Mouse (Mus musculus) c-Kit-positive CD71-negative TER-119-negative erythroid progenitor cells, embryonic 14.5 days (primary cell): ENCODE measurements at regions not wholly inside any gene's neighbourhood (a gene's known extent, or its start where the extent isn't known, plus 50 kb on each side); places are given as distances from the start of the nearest gene placed in this dataset.
"Not testable (repeated sequence)": the region's sequence is repeated elsewhere in the genome, so short reads cannot be mapped to it uniquely, and the experiment has no call there.

Source experiments
- DNase-seq: peaks from one replicate; pipeline ENCODE4 v3.0.0-alpha.2; 2013; ENCODE audit warnings: low read depth

DNA sequence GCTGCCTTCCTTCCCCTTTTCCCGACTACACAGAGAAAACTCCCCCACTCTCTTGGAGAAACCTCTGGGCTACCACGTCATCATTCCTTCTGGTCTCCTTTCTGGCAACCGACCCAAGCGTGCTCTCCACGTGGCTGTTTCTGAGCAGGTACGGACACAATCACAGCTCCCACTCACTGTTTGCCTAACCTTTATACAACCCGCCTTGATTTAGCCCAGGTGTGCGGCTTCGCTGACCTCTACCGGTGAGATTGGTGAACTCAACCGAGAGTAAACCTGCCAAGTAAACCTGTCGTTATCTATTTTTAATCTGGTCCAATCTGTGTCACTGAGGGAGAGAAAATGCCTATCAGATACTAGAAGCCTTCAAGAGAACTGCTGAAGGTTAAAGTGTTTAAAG lies 142.7 kb upstream of the Gnai1 start:
- no peak for DNase-seq

- DNase-seq, result no peak
These were observed 134.2 kb upstream of the Gnai1 start for GRCm38 (mm10) chr5:18494305-18494704.

GRCm38 (mm10) chr5:18489709-18490108 lies 129.6 kb upstream of the Gnai1 start:
- DNase-seq, result no peak

DNA sequence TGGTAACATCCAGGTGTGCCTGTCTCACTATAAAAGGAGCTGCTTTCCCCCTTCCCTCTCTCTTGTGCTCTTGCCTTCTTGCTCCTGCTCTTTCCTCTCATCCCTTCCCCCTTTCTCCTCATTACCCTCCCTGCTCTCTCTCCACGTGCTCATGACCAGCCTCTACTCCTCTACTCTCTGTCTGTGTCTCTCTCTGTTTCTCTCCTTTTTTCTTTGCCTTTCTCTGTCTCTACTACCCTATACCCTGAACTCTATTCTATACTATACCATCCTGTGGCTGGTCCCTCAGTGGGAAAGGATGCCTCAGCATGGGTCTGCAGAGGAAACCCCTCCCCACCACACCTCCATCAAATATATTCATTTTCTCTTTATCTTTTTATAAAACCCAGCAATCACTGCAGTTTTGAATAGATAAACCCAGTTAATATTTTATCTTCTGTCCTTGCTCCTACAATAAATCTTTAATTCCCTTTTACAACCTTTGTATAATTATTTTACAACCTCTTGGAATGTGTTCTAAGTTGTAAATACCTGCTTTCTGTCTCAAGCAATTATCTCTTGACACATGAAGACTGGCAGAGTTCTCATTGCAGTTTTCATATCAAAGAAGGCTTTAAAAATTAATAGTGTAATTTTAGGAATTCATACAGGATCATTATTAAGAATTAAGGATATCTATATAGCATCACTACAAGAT lies 127.1 kb upstream of the Gnai1 start:
- DNase-seq, result no peak

DNA sequence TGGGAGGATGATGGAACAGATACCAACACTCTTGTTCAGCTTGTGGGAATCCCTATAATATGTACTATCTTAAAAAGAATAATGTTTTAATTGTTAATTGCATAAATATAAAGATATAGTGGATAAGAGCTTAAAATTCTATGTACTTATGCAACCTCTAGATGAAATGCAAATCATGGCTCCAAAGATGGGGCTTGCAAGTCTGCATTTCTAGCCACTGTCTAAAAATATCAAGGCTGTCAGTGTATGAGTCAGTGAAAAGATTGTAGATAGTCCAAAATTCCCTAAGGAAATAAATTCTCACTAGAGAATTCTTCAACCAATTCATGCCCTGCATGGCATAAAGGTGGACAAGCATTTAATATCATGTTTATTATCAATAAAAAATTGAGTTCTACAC lies 124.2 kb upstream of the Gnai1 start:
- DNase-seq, result no peak

GRCm38 (mm10) chr5:18478420-18478819 lies 118.3 kb upstream of the Gnai1 start:
- no peak for DNase-seq

DNA sequence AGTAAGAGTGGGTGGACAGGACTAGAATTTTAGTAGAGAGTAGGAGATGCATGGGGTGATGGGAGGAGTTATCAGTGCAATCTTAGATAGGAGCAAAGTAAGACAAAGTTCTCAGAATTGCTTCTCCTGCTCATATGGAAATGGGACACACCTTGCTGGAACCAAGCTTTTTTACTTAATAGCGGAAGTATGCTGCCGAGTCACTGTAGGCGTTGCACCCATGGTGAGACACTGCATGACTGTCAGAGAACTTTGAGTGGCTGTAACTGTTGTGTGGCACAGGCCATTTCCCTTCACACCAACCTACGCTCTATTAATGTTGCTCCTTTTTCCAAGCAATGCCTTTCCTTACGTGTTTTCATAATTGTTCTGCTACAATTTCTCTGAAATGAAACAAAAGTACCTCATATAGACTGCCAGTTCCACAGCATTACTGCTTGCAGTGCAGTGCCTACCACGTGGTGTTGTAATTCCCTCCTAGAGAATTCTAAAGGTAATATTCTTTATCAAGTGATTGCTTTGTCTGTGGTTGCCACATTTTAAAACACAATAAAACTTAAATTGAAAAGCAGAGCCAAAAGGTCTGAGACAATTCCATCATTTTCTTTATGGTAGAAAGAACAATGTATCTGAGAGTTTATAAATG lies 117.3 kb upstream of the Gnai1 start:
- DNase-seq, result no peak

GRCm38 (mm10) chr5:18472114-18472513 lies 112.0 kb upstream of the Gnai1 start:
- no peak for DNase-seq

DNA sequence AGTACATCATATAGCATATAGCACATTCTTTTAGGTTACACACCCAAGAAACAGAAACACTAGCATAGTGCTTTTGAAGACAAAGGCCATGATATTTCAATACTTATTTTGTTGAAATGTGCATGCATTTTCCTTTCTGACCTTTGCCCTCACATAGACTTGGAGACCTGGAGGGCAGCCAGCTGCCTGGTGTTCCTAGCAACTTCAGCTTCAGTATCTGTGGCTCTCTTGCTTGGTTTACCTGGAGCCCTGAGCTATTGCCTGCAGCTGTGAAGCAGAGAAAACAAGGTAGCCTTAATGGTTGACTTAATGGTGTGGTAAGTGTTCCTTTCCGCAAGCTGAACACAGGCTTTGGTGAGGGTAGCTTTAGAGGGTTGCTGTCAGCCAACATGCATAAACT lies 97.6 kb upstream of the Gnai1 start:
- DNase-seq, result no peak

- no peak for DNase-seq
These were observed 96.0 kb upstream of the Gnai1 start for GRCm38 (mm10) chr5:18456196-18456595.

DNA sequence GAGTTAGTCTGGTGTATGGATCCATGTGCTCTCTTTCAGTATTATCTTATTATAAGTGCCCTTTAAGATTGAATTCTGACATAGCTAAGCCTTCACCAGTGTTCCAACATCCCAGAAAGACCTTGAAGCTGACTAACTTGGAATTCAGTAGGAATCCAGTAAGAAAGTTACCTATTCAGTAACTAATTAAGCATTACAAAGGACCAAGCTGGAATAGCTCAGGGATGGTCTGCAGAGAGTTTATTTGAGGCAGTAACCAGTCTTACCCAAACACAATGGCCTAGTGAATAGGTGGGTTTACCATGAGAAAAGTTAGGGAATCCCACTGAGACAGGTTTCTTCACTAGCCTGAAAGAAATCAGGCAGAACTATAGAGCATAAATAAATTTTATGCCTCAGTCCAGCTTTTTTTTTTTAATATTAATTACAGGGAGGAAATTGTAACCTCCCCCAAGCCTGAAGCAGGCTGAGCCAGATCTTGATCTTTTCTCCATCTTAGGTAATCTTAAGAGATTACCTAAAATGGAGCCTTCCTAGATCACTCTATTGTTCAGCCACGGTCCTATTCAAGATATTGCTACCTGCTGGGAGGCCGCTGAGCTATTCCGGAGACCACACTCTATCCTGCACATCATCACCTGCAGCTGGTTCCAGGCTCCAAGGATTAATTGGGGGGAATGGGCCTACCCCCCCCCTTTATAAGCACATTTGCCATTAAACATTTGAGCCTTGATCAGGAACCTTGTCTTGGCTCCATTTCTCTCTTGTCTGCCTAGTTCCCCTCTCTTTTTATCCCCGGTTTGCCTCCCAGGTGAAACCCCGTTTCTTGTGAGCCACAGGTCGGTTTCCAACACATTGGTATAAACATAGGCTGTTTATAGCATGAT lies 93.0 kb upstream of the Gnai1 start:
- not testable (repeated sequence) for DNase-seq

- no peak for DNase-seq
These were observed 89.1 kb upstream of the Gnai1 start for GRCm38 (mm10) chr5:18449261-18449660.

DNA sequence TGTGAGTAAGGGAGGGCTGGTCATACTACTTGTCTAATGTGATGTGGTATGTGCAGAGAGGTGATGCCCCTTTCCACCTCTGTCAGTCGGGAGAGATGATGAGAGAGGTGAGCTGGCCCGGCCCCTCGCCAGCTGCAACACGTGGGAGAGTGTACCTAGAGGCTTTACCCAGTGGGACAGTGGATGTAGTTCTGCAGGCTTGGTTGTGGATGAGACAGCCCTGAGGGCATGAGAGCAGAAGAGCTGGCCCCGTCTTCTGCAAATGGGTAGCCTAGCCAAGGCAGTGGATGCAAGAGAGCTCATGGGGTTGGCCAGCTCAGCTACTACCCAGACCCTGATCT lies 88.1 kb upstream of the Gnai1 start:
- no peak for DNase-seq

GRCm38 (mm10) chr5:18447665-18448329 lies 87.6 kb upstream of the Gnai1 start:
- DNase-seq, result no peak

- peak; percentile 34 for DNase-seq
These were observed 85.8 kb upstream of the Gnai1 start for GRCm38 (mm10) chr5:18445969-18446368.

DNA sequence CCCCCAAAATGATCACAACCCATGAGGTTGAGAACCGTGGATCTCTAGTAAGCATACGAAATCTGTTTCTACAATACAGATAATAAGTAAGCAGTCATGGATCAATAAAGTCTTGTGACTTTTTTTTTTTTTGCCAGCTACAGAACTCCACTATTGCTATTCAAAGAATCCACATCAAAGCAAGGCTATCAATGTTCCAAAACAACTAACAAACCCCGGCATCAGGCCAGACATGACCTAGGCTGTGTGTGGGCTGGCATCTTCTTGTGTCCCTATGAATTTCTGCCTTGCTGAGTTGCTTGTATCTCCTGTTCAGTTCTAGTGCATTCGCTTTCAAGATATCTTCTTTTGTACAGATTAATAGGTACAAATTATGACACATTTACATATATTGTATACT lies 79.8 kb upstream of the Gnai1 start:
- DNase-seq, result no peak

GRCm38 (mm10) chr5:18439281-18439680 lies 79.1 kb upstream of the Gnai1 start:
- DNase-seq, result no peak

- no peak for DNase-seq
These were observed 76.1 kb upstream of the Gnai1 start for GRCm38 (mm10) chr5:18436099-18436748.

DNA sequence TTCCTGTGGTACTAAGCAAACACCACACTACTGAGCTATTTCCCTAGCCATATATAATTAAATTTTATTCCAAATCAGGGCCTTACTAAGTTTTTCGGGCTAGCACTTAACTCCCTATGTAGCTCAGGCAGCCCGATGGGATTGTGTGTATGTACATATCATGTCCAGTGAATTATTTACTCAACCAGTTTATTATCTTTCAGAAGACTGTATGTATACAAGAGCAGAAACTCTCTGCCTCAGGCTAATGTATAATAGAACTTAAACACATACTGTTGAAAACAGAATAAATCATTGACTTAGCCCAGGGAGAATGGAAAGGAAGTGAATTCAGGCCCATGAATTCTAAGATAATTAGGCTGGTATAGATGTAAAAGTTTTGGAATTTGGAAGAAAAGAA lies 74.1 kb upstream of the Gnai1 start:
- DNase-seq, result no peak

DNA sequence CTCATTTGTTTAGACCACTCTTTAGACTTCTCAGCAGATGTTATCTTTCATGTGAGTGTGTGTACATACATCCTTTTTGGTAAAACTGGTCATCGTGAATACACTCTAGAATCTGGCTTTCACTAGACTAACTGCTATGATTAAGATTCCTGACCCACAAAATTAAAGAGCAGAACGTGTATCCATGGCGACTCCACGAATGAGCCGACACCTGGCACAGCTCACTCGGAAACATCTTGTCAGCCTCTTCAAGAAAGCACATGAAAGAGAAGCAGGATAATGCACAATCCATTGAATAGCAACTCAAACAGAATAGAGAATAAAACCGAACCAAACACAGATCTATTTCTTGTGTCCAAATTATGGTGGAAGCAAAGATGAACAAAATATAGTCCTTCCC lies 73.1 kb upstream of the Gnai1 start:
- no peak for DNase-seq

GRCm38 (mm10) chr5:18425098-18425497 lies 64.9 kb upstream of the Gnai1 start:
- DNase-seq, result no peak

GRCm38 (mm10) chr5:18414892-18415291 lies 54.7 kb upstream of the Gnai1 start:
- DNase-seq, result no peak
